Mouse (Mus musculus) CD4-positive helper T cell, adult 2 months (primary cell): ENCODE results near the gene Fam185a.

Experiments used
- DNase-seq: peaks from one replicate; pipeline ENCODE4 v3.0.0-alpha.2; 2012; ENCODE audit warnings: low read depth, missing footprints, low spot score

Gene Fam185a

DNA sequence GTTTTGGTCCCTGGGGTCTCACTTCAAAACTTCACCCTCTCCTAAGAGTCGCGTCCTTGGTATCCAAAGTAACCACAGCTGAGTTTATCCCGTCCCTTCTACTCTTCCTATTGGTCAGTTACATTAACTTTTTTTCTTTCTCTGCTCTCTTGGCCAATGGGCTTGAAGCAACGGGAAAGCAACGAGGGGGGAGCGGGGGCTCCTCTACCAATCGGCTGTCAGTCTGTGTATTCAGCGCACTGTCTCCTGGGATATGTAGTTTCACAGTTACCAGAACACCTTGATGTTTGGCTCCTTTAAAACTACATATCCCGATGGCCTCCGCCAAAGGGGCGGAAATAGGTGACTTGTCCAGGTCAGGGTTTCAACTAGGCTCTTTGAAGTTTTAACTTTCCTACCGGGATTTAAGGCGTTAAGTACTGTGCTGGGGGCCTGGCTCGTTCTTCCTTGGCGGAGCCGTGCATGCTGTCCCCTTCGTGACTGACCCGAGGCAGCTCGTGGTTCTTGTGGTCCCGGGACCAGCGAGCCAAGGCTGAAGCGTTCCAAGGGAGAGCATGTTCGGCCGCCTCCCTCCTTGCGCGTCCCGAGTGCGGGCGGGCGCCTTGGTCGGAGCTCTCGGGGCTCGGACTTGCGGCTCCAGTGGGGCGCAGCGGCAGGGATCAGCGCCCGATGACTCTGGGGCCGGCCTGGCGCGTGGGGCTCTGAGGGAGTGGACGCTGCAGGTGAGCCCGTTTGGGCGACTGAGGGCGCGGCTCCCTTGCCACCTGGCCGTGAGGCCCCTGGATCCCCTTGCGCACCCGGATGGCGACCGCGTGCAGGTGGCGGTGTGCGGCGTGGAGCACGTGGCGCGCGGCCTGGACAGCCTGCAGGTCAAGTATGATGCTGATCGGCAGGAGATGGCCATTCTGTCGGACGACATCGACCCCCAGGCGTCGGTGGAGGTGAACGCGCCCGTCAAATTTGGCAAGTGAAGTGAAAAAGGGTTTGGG is at the start of gene Fam185a, which contains the start of gene Ccdc146:
TSS of gene Fam185a (plus strand) at position 345 of the 989 bp plus-strand sequence.
TSS of gene Ccdc146 (minus strand) at position 64 of the 989 bp plus-strand sequence.
- DNase-seq, result peak; percentile 97

DNA sequence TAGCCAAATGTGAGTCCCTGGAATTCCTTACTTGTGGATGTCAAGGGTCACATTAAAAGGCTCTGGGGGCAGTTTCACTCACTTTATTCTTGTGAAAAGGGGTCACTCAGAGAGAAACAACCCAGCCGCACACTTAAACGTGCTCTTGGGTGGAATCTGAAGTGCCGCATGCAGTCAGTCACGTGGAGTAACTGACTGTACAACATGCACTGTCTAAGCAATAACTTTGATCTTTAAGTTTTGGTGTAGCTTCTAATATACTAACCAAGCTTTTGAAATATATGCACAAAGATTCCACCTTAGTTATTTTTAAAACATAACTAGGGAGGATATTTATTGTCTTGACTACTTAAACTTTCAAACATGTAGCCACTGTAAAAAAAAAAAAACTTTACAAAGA is 47.8 kb upstream of the Fam185a start:
- DNase-seq, result no peak

DNA sequence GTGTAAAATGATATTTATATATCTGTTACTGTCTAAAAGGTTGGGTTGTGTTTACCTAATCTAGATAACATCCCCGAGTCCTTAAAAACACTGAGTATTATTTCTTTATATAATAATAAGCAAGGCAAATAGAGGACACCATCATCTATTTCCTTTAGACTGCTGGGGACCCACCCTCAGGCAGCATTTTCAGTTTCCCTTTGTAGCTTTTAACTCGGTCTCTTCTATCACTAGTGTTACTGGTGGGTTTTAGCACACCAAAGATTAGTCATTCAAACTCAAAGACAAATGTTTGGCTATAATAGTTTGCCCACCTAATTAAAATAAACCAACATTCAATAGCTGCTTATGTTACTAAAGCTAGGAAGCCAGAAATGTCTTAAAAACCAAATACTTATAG is 46.4 kb upstream of the Fam185a start:
- DNase-seq, result no peak

DNA sequence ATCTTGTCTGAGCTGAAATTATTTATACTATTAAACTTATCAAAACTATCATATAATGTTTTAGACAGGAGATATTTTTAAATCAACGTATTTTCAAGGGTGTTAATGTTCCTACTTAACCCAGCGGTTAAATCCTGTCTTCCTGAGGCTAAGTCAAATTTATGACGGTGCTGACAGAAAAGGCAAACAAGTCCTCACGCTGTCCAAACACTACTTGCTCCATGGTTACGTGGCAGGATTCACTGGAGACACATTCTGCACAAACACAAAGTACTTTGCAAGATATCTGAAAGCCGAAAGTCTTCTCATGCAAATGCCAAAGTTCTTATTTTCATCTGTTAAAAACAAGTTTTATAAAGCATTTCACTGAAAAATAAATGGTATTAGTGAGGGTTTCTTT is 42.8 kb upstream of the Fam185a start:
- no peak for DNase-seq

- DNase-seq, result no peak
Observed at GRCm38 (mm10) chr5:21382678-21383077, 42.1 kb upstream of the Fam185a start.

DNA sequence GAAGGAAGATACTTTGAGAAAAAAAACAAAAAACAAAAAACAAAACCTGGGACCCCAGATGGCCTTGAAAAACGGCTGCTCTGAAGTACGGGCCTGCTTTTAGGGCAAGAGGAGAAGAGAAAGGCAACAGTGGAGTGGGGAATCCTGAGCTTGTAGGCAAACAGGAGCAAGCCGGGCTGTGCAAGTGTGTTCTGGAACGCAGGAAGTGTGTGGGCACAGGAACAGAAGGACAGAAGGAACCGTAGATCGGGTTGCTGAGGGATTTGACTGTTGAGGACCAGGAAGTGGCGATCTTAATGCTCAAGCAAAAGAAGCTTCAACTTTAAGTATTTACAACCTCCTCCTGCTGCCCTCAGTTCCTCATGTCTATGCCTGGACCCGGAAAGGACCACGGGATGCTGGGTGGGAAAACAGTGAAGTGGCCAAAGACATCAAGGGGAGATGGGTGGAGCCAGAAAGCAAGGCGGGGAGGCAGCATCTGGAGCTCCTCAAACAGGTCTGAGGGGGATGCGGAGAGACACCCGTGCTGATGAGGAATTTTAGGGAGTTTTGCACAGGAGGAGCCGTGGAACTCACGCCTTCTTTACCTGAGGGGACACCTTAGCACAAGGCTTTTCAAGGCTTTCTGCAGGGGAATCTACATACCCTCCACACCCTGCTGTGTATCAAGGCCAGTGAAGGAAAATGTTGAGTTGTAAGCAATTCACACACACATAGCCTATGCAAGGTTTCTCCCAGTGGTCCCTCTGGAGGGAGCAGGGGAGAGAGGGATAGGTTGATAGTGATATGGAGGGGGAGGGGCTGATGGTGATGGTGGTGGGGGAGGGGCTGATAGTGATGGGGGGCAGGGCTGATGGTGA is 41.1 kb upstream of the Fam185a start:
- DNase-seq, result no peak

DNA sequence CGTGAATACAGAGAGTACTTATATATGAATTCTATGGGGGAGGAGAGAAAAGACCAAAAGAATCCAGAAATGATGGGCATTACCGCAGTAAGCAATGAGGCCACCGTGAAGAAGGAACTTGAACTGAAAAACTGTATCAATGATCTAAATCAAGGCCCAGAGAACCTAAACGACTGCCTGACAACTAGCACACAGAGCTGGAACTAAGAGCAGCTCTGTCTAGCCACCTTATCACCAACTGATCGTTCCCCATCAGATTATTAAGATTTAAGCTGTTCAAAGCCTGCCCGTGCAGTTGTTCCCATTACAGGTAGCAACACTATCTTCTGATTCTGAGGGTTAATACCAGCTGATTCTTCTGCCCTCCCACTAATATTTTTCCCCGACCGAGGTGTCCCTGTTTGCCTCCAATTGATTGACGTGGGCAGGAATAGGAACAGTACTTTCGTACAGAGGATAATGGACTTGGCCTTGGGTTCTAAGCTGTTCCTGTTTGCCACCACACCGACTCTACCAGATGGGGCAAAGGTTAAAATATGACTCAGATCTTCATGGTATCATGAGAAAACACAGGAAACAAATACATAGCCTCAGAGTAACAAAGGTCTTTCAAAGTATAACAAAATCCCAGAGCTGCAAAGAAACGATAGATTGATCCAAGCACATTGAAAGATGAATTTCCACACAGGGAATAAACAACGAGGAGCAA is 40.4 kb upstream of the Fam185a start:
- no peak for DNase-seq

- DNase-seq, result peak; percentile 26
Observed at GRCm38 (mm10) chr5:21384976-21385375, 39.8 kb upstream of the Fam185a start.

DNA sequence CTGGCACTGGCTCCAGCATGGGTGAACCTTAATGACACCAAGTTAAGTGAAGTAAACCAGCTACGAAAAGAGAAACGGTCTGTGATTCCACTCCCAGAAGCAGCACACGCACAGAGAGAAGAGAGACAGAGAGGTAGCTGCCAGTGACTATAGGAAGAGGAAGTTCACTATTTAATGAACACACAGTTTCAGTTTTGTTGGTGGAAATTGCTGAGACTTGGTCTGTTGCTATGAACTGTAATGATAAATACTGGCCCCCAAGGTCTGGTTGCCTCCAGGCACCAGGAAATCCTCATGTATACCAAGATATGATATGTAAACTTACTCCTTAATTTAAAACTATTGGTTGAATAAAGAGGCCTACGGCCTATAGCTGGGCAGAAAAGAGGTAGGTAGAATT is 38.3 kb upstream of the Fam185a start:
- DNase-seq, result no peak

DNA sequence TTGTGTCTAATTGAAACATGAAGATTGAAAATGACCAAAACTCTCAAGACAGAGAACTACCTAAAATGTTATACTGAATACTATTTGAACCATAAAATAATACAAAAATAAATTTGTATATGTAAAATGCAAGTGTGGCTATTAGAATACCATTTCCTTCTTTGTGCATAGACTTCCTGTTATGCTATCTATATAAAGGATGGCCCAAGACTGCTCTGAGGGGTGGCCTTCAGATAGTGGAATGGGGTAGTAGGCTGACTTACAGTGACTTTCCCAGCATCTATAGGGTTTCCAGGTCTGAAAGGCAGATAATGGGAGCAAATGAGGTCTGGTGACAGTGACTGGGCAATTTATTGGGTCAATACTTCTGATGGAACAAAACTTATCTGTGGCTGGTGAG is 37.4 kb upstream of the Fam185a start:
- DNase-seq, result no peak

- DNase-seq, result no peak
Observed at GRCm38 (mm10) chr5:21388855-21389254, 35.9 kb upstream of the Fam185a start.

DNA sequence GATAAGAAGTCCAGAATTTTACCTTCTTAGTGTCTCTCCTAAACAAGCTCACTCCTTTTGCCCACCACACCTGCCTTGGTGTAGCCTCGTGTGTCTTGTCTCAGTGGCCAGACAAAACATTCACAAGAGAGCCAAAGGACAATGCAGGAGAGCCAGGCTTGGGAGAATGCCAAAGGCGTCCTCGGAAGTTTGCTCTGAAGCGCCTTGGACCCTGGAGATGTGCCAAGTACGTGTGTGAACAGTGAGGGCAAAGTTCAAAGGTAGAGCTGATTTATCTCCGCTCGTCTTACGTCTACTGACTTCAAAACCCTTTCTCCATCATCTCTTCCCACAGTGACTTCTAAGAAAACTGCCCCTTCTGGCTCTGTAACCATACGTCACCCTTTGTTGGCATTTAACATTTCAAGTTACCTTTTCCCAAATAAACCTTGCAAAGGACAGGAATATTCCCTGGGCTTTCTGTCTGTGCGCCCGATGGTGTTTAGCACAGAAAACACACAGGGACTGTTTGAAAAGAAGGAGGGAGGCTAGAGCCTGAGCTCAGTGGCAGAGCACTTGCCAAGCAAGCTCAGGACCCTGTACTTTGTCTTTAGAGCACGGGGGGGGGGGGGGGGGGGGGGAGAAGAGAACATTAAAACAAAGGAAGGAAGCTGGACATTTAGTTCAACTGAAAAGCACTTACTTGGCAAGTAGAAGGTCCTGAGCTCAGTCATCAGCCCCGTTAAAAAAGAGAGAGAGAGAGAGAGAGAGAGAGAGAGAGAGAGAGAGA is 33.0 kb upstream of the Fam185a start:
- no peak for DNase-seq

- no peak for DNase-seq
Observed at GRCm38 (mm10) chr5:21394562-21394961, 30.2 kb upstream of the Fam185a start.

DNA sequence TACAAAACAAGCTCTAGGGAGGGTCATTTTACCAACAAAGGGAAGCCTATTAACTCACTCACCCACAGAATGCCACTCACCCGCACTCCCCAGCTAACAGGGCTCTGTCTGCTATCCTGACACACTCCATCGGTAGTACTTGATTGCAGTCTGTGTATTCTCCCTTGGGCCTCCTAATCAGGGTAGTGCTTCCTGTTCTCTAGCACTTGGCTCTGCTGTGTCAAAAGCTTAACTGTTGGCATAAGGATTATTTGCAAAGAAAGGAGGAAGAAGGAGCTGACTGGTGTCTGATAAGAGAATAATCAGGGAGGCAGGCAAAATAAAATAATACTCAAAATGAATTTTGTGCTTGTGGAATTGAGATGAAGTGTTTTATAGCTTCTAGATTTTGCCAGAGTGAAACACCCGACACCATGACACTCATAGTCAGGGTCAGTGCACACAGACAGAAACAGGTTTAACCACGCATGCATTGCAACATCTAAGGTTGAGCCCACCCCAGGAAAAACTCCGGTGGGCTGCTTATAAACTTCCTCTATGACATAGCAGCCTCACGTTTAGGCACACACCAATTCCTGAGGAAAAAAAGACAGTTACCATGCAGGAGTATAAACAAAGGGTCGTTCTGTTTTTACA is 29.4 kb upstream of the Fam185a start:
- no peak for DNase-seq

GRCm38 (mm10) chr5:21411261-21411666 is 13.5 kb upstream of the Fam185a start:
- peak; percentile 94 for DNase-seq

DNA sequence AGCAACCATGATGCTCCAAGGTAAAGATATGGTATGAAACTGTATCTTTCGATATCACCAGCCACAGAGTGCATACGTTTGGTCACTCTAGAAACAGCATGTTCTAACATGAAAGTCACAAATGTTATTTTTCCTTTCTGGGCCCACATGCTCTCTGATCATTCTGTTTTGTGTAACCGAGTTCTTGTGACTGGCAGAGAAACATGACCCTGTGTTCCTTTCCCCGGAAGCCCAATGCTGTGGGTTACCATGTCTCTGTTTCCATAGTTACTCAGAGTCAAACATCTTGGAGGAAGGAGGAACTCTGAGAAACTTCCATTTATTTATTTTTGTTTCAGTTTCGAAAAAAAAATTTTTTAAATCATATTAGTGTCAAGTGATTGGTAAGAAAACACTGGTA is 12.7 kb upstream of the Fam185a start:
- DNase-seq, result peak; percentile 83

GRCm38 (mm10) chr5:21413322-21413721 is 11.4 kb upstream of the Fam185a start:
- DNase-seq, result no peak

DNA sequence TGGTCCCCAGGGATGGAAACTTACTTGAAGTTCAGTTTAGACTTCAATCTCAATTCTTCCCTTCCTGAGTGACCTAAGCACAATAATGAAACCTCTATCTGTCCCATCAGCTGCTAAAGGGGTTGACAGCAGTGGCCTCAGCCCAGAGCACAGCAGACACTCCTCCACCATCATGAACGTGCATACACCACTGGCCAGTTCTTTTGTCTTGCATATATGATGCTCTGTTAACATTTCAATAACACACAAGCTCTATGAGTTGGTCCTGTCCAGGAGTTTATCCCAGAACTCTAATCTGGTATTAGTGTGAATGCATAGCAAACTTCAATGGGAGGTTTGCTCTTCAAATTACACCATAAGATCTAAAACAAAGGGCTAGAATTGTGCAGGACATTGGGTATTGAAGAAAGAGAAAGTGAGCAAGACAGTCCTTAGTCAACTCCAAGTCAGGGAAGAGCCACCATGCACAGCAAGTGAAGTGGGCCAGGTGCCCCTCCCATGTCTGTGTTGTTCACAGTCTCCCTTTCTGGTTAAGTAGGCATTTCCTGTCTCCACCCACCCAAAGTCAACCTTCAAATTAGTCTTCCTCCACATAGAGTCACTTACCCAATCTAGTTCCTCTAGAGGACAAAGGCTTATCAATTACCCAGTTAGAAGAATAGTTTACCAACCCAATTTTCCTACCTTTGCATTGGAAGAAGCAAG is 10.5 kb upstream of the Fam185a start:
- DNase-seq, result peak; percentile 58

DNA sequence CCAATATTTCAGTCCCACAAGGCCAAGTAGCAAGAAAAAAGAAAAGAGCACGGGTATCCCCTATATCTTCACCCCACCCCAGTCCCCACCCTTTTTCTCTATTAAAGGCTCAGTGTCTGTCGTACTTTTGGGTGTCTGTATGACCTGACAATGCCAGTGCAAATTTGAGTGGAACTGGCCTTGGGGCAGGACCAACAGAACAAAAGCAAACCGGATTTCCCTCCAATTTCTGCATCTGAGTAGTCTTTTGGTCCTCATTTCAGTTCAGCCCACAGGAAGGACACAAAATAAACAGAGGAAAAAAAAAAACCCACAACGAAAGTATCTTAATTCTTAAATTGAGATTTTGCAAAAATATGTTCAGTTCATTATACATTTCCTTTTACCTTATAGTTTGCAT is 6.1 kb upstream of the Fam185a start:
- DNase-seq, result no peak

GRCm38 (mm10) chr5:21420609-21421008 is 4.1 kb upstream of the Fam185a start:
- peak; percentile 63 for DNase-seq
